Mouse (Mus musculus): ENCODE measurements around the gene Ehd3.

The Ehd3 gene

DNA sequence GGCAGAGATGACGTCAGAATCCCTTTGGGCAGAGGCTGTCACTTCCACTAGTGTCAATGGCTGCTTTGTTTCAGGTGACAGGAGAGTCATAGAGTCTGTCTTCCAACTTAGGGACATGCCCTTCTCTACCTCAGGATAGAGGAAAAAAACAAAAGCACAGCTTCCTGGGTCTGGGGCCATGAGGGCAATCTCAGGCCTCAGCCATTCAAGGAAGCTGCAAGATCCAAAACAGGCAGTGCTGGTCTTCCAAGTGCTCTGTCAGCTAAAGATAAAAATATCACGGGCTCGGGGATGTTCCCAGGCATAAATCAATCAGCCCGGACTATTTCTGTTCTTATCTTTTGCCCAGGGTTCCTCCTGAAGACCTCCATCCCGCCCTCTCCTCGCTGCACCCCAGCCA, 77.4 kb downstream of the Ehd3 start:
- in situ Hi-C loops (cut with MboI; ENCODE audit: low sequenced_read_pairs), result loop anchor here (5.0 to 25.0 kb wide), 3 partner anchors 126 to 1019 kb away; no protein-coding TSS in a partner anchor

Measured in CH12F3 (cell line).